Mouse (Mus musculus) MEL (cell line): ENCODE results near the gene Hoxa3. TPM values are rescaled to one million over a fixed set of nuclear protein-coding genes. Genes with fewer than 3 reads are reported as not detected.

Source experiments
- DNase-seq: peaks from one replicate; pipeline ENCODE4 v3.0.0; 2011; ENCODE audit warnings: low read depth, low spot score
- H3K27ac ChIP-seq: 2 replicates; pipeline ENCODE4 v1.5.1; 2012; ENCODE audit warnings: low read depth, mild to moderate bottlenecking, control low read depth, low read length, moderate library complexity; ENCODE audit not compliant: control insufficient read depth
- H3K27me3 ChIP-seq, 2 experiments: fragments of 150-350 bp in 1 of 2; sonication (generic) in 1 of 2; 2 replicates each; pipeline ENCODE4 v1.6.1; 2012; ENCODE audit warnings: low read length in 2 of 2, mild to moderate bottlenecking in 2 of 2, improper control_type of control experiment in 1 of 2, moderate library complexity in 1 of 2; ENCODE audit not compliant: insufficient read depth in 2 of 2, control insufficient read depth in 1 of 2
- H3K36me3 ChIP-seq, 2 experiments: 2 replicates each; pipeline ENCODE4 v1.6.1; 2012 to 2014; ENCODE audit warnings: low read length in 2 of 2, improper control_type of control experiment in 1 of 2, inconsistent platforms in 1 of 2, mild to moderate bottlenecking in 1 of 2; ENCODE audit not compliant: insufficient read depth in 2 of 2, control insufficient read depth in 1 of 2
- H3K4me1 ChIP-seq, 2 experiments: fragments of 150-350 bp in 1 of 2; sonication (generic) in 1 of 2; 2 replicates each; pipeline ENCODE4 v1.6.1; 2012; ENCODE audit warnings: low read length in 2 of 2, improper control_type of control experiment in 1 of 2, mild to moderate bottlenecking in 1 of 2; ENCODE audit not compliant: insufficient read depth in 2 of 2, control insufficient read depth in 1 of 2
- H3K4me3 ChIP-seq, 2 experiments: fragments of 150-350 bp in 1 of 2; sonication (generic) in 1 of 2; 2 replicates each; pipeline ENCODE4 v1.5.1; 2012; ENCODE audit warnings: low read depth in 2 of 2, low read length in 2 of 2, mild to moderate bottlenecking in 2 of 2, moderate library complexity in 2 of 2, control low read depth in 1 of 2, improper control_type of control experiment in 1 of 2; ENCODE audit not compliant: control insufficient read depth in 1 of 2, insufficient read depth in 1 of 2
- H3K79me2 ChIP-seq: 2 replicates; pipeline ENCODE4 v1.6.1; 2012; ENCODE audit warnings: mild to moderate bottlenecking, low read length, moderate library complexity; ENCODE audit not compliant: control insufficient read depth, poor library complexity, insufficient read depth
- H3K9ac ChIP-seq: 2 replicates; pipeline ENCODE4 v1.6.1; 2012; ENCODE audit warnings: low read depth, mild to moderate bottlenecking, control low read depth, low read length, moderate library complexity; ENCODE audit not compliant: control insufficient read depth, poor library complexity, severe bottlenecking
- H3K9me3 ChIP-seq: fragments of 150-350 bp; sonication (generic); replicated peaks from 2 replicates; pipeline ENCODE4 v1.6.1; 2012; ENCODE audit warnings: mild to moderate bottlenecking, low read length, improper control_type of control experiment, moderate library complexity; ENCODE audit not compliant: insufficient read depth
- BHLHE40 ChIP-seq: IDR thresholded peaks from 2 replicates; pipeline ENCODE4 v1.6.1; 2012; ENCODE audit warnings: low read depth, mild to moderate bottlenecking, inconsistent platforms, low read length, improper control_type of control experiment, borderline replicate concordance
- E2F4 ChIP-seq: IDR thresholded peaks from 2 replicates; pipeline ENCODE4 v1.6.1; 2011; ENCODE audit warnings: low read depth, low read length, improper control_type of control experiment, borderline replicate concordance
- MYB ChIP-seq: IDR thresholded peaks from 2 replicates; pipeline ENCODE4 v1.6.1; 2011; ENCODE audit warnings: mild to moderate bottlenecking, low read depth, low read length, improper control_type of control experiment
- POLR2A ChIP-seq, 2 experiments: IDR thresholded peaks; 2 replicates each; pipeline ENCODE4 v1.6.1; 2011 to 2012; ENCODE audit warnings: low read length in 2 of 2, mild to moderate bottlenecking in 2 of 2, control low read depth in 1 of 2, improper control_type of control experiment in 1 of 2, low read depth in 1 of 2, moderate library complexity in 1 of 2; ENCODE audit not compliant: control insufficient read depth in 1 of 2, insufficient read depth in 1 of 2, poor library complexity in 1 of 2
- RCOR1 ChIP-seq: IDR thresholded peaks from 2 replicates; pipeline ENCODE4 v1.6.1; 2012; ENCODE audit warnings: low read depth, mild to moderate bottlenecking, inconsistent platforms, low read length, improper control_type of control experiment
- TAL1 ChIP-seq: IDR thresholded peaks from 2 replicates; pipeline ENCODE4 v1.6.1; 2012; ENCODE audit warnings: mild to moderate bottlenecking, inconsistent platforms, low read length, moderate library complexity, mixed read lengths
- UBTF ChIP-seq: IDR thresholded peaks from 2 replicates; pipeline ENCODE4 v1.6.1; 2012; ENCODE audit warnings: low read depth, mild to moderate bottlenecking, inconsistent platforms, low read length, improper control_type of control experiment, moderate library complexity, borderline replicate concordance; ENCODE audit not compliant: insufficient read depth
- ZMIZ1 ChIP-seq: IDR thresholded peaks from 2 replicates; pipeline ENCODE4 v1.6.1; 2012; ENCODE audit warnings: low read depth, mild to moderate bottlenecking, inconsistent platforms, low read length, improper control_type of control experiment, moderate library complexity
- polyA plus RNA-seq, 2 experiments: library from polyadenylated mRNA; stranded (reverse) in 1 of 2; unstranded in 1 of 2; fragments of >175 nt in 1 of 2; fragments of >200 nt in 1 of 2; gene quantifications; 2 replicates each; pipeline versions ENCODE4 v1.2.1 to v1.2.4; 2012; ENCODE audit warnings: low replicate concordance in 2 of 2, low read depth in 1 of 2; ENCODE audit not compliant: insufficient read length in 2 of 2, insufficient read depth in 1 of 2, missing spikeins in 1 of 2
- total RNA-seq: library from RNA; depleted of rRNA; stranded (reverse); fragments of 300-350 nt; gene quantifications from 2 replicates; pipeline ENCODE4 v1.2.3, GENCODE M21; 2012; rRNA removed

Gene Hoxa3
- total and polyA plus RNA-seq, 3 experiments, result not detected

DNA sequence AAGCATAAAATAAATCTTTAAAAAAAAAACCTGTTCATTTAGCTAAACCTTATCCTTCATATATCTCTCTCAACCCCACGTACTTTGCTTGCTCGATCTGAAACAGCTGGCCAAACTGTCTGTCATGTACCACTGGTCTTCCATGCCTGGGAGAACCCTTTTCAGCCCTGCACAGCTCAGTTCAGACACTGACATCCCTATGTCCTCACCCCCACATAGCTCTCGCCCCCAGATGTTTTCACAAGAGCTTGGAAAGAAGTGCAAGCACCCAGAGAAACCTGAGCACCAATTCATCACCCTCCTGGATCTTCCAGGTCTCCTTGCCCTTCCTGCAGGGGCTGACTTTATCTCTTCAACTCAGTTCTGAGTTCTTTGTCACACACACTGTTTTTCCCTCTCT lies 92.0 kb downstream of the Hoxa3 start:
- no peak for DNase-seq
- no peaks in the 10 kb centered on the region for H3K9me3 ChIP-seq

More for the DNA sequence above, 92.0 kb downstream of the Hoxa3 start:
- Histone ChIP-seq H3K27ac (no peak overlapping the region), H3K9ac (no peak overlapping the region), H3K79me2 (no peaks in the 10 kb centered on the region), H3K27me3 (no peaks in the 10 kb centered on the region), H3K4me3 (no peak overlapping the region), H3K4me1 (no peaks in the 10 kb centered on the region), H3K36me3 (no peaks in the 10 kb centered on the region)
- TF ChIP-seq ZMIZ1 (no peak), E2F4 (no peak), POLR2A (IDR thresholded peaks at IDR 0.05; ENCODE audit: control insufficient read depth in 1 of 2, insufficient read depth in 1 of 2, low read depth in 1 of 2, low read length in 2 of 2, poor library complexity in 1 of 2) (no peak), BHLHE40 (no peak), RCOR1 (no peak), UBTF (no peak), MYB (no peak), TAL1 (no peak)

Other genes with a start within 250 kb of the Hoxa3 start
- gene Skap2, start 200.8 kb downstream of the Hoxa3 start, total RNA-seq, result 17.7 and 17.8 TPM in 2 replicates
- 10 to 100 TPM in 1 of 2 experiments, not detected in 1; 31.3 TPM for gene Skap2, start 200.8 kb downstream of the Hoxa3 start, polyA plus RNA-seq
- not detected in 2 replicates for gene Hoxa1, start 55.0 kb downstream of the Hoxa3 start, total RNA-seq
- gene Hoxa1, start 55.0 kb downstream of the Hoxa3 start, polyA plus RNA-seq, result not detected
- not detected in 2 replicates for gene Hoxa2, start 48.5 kb downstream of the Hoxa3 start, total RNA-seq
- gene Hoxa2, start 48.5 kb downstream of the Hoxa3 start, polyA plus RNA-seq, result not detected
- not detected in 2 replicates for gene 5730596B20Rik, start 35.8 kb downstream of the Hoxa3 start, total RNA-seq
- gene 5730596B20Rik, start 35.8 kb downstream of the Hoxa3 start, polyA plus RNA-seq, result not detected
- not detected in 2 replicates for gene Hoxa4, start 21.6 kb downstream of the Hoxa3 start, total RNA-seq
- not detected for gene Hoxa4, start 21.6 kb downstream of the Hoxa3 start, polyA plus RNA-seq
- gene Hoxa5, start 8.7 kb downstream of the Hoxa3 start, total RNA-seq, result not detected in 2 replicates
- not detected for gene Hoxa5, start 8.7 kb downstream of the Hoxa3 start, polyA plus RNA-seq
- not detected in 2 replicates for gene Hoxa6, start 4.6 kb downstream of the Hoxa3 start, total RNA-seq
- gene Hoxa6, start 4.6 kb downstream of the Hoxa3 start, polyA plus RNA-seq, result not detected
- gene Gm28308, start within 50 bp of the Hoxa3 start, total RNA-seq, result not detected in 2 replicates
- gene Gm28308, start within 50 bp of the Hoxa3 start, polyA plus RNA-seq, result not detected
- gene Hoxa7, start 8.5 kb upstream of the Hoxa3 start, total RNA-seq, result not detected in 2 replicates
- under 1 TPM in 1 of 2 experiments, not detected in 1; 0.17 TPM for gene Hoxa7, start 8.5 kb upstream of the Hoxa3 start, polyA plus RNA-seq
- gene Hoxa9, start 17.8 kb upstream of the Hoxa3 start, total RNA-seq, result not detected in 2 replicates
- gene Hoxa9, start 17.8 kb upstream of the Hoxa3 start, polyA plus RNA-seq, result not detected
- not detected in 2 replicates for gene Hoxa10, start 27.5 kb upstream of the Hoxa3 start, total RNA-seq
- not detected for gene Hoxa10, start 27.5 kb upstream of the Hoxa3 start, polyA plus RNA-seq
- not detected in 2 replicates for gene Hoxa11, start 32.5 kb upstream of the Hoxa3 start, total RNA-seq
- not detected for gene Hoxa11, start 32.5 kb upstream of the Hoxa3 start, polyA plus RNA-seq
- not detected in 2 replicates for gene Hoxa13, start 47.5 kb upstream of the Hoxa3 start, total RNA-seq
- gene Hoxa13, start 47.5 kb upstream of the Hoxa3 start, polyA plus RNA-seq, result not detected
- not detected in 2 replicates for gene Evx1, start 100.2 kb upstream of the Hoxa3 start, total RNA-seq
- not detected for gene Evx1, start 100.2 kb upstream of the Hoxa3 start, polyA plus RNA-seq